Mouse (Mus musculus) lung, adult 18-20 months (tissue): ENCODE data around the gene Prkra.
"Not testable (repeated sequence)": the region's sequence is repeated elsewhere in the genome, so short reads cannot be mapped to it uniquely, and the experiment has no call there.

Experiments
- DNase-seq, 2 experiments: peaks; one replicate each; pipeline ENCODE4 v3.0.0; 2022; ENCODE audit warnings: mixed read lengths in 2 of 2

The Prkra gene

DNA sequence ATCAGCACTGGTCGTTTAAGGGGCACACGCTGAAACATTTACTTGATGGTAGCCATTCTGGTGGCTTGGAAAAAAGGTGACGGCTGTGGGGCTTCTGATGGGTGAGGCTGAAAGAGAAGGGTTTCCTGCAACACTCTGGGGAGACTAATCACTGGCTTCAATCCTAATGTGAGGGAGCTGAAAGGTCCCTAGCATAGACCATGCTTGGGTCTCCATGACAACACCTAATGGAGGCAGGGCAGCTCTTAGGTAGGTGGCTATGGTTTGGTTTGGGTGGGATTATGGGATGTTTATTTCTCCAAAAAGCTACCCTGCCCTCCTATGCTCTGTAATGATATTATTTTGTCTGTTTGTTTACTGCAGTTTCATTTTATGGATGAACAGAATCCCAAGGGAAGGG, 7.6 kb upstream of the Prkra start:
- no peak for DNase-seq

DNA sequence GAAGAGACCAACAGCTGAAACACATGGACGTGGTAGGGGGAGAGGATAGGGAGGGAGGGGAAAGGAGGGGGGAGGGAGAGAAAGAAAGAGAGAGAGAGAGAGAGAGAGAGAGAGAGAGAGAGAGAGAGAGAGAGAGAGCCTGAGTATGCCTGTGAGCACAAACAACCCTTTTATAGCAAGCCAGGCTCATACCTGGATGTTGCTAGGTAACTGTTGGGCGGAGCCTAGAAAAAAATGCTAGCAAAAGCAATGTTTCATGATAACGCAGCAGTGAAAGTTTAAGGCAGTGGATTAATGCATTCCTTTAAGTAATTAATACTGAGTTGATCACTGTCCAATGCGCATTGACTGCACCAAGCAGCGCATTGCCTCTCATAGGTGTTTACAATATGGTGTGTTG, 6.8 kb upstream of the Prkra start:
- DNase-seq: peak in 1 of 2 experiments; percentile 34

DNA sequence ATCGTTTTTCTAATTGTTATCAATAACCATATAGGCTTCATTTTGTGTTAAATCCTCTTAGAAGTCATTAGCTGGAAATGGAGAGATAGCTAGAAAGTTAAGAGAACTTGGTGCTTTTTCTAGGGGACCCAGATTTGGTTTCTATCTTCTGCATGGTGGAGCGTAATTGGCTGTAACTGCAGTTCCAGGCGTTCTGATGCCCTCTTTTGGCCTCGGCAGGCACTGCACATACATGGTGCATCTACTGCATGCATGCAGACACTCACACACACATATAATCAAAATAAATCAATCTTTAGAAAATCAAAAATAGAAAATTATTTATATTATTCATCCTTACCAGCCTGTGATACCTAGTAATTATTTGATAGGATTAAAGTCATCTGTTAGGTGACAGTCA, 5.3 kb upstream of the Prkra start:
- DNase-seq: no peak

DNA sequence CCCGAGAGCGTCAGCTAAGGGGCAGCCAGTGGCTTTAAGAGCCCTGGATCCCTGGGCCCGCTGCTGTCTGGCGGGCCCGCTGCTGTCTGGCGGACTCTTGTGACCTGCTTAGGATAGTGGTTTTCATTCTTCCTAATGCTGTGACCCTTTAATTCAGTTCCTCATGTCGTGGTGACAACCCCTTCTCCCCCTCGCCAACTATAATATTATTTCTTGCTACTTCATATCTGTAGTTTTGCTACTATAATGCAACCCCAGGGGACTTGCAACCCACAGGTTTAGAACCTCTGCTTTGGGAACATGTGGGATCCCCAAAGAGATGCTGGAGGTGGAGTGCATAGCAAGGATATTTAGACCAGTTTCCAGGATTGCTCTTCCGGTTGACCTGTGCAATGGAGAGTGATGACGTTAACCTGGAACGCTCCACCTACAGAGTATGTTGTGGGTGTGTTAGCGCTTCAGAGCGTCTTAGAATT, 889 bp upstream of the Prkra start:
- peak; percentile 21 to 51 for DNase-seq

DNA sequence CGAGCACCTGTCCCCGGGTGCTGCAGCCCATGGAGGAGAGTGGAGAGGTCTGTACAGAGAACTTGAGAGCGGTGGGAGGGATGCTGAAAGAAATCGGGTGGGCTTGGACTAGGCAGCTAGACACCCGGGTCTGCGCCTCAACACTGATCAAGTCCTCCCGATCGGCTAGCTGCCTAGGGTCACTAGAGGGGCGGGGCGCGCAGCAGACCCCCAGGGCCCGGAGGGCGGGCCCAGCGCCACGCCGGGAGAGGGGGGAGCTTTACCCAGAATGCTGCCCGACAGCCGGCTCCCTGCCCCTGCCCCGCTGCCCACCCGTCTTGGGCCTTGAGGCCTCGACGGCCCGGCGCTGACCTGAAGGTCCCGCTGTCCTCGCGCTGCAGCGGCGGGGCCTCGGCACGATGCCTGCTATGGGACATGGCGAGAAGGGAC, 360 bp downstream of the Prkra start:
- DNase-seq: no peak

DNA sequence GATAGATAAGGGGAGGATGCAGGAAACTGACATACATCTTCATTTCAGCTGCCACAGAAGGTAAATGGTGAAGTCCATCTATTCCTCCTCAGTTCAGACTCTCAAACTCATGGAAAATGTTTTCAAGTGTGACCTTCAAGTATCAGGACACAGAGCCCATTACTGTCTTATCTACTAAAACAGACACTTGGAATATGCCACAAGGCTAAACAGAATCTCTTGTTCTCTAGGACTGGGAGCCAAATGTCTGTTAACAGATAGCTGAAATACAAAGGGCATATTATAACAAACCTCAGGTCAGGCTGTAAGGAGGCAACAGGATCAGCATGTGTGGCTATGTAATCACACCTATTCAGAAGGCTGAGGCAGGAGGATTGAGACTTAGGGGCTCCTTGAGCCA, 4.0 kb downstream of the Prkra start:
- no peak for DNase-seq

DNA sequence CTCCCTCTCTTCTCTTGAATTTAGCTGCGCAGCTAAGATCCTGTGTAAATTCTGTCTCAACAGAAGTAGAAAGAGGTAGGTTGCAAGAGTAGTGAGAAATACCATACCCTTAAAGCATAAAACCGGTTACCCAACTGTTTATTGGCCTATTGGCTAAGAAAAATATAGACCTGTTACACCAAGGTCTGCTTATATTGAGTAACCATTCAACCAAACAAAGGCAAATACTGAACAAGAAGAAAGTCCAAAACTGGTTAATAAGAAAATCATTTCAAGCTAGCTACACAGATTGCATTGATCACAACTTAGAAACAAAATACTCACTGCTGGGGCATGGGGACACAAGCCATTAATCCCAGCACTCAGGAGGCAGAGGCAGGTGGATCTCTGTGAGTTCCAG, 8.2 kb downstream of the Prkra start:
- DNase-seq: no peak

DNA sequence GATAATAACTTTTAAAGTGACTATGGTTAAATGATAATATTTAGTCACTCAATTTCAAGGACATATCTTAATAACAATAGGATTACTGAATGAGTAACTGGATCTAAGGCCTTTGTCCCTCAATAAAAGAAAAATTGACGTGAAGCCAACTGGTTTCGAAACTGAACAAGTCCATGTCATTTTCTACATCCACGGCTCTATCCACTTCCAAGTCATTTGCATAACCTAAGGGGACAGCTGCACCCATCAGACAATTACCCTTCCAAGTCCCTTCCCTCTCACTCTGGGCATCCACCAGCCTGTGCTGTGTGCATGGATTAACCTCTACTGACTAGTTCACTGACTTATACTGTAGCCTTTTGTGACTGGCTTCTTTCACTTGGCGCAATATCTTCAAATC, 16.2 kb downstream of the Prkra start:
- no peak for DNase-seq

DNA sequence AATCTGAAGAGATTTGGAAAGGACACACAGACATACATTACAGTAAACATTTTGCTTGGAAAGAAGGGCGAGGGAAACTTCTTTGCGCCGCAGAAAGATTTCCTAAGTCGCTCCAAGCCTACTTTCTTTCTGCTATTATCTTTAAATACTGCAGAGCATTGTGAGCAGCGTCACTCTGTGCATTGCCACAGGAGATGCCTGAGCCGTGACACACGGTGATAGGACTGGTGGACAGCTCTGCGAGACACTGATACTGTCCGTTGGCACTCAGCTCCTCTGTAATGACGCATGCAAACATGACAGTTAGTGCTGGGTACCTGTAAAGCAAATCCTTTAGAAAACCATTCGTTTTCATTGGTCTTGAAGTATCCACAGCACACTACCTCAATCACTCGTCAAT, 17.5 kb downstream of the Prkra start:
- no peak for DNase-seq

DNA sequence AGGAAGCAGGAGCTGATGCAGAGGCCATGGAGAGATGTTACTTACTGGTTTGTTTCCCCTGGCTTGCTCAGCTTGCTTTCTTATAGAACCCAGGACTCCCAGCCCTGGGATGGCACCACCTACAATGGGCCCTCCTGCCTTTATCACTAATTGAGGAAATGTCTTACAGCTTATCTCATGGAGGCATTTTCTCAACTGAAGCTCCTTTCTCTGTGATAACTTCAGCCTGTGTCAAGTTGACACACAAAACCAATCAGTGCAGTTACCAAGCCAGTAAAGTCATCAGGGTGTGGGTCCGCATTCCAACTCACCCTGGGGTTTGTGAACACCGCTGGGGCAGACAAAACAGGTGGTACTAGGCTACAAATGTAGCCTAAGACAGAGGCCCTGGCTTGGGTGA, 25.5 kb downstream of the Prkra start:
- DNase-seq: not testable (repeated sequence)

DNA sequence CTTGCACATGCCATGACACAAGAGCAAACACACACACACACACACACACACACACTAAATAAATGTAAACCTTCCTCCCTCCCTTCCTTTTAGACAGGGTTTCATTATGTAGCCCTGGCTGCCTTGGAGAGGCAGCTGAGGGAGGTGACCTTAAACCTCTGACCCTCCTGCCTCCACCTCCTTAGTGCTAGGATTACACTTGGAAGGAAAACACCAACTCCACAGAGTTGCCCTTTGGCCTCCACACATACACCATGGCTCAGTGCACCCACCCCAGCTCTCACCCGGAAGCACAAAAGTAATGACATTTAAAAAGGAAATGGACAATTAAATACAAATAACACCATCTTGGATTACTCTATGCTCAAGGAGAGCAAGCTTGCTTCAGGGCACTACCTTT, 26.1 kb downstream of the Prkra start:
- no peak for DNase-seq

DNA sequence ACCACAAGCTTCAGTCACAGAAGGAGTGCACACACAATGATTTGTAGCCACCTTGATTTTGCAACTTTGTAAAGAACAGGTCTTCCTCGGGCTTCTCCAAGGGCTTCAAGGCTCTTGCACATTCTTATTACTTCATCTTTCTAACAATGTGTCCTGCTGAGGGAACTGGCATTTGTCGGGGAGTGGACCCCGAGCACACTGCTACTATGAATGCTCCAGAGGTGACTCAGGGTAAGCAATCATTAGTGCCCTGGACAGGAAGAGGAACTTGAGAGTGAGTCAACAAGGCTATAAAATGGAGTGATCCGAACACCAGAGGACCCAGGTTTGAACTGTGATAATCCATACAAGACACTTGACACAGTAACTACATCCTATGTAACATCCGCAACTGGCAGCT, 27.6 kb downstream of the Prkra start:
- no peak for DNase-seq

DNA sequence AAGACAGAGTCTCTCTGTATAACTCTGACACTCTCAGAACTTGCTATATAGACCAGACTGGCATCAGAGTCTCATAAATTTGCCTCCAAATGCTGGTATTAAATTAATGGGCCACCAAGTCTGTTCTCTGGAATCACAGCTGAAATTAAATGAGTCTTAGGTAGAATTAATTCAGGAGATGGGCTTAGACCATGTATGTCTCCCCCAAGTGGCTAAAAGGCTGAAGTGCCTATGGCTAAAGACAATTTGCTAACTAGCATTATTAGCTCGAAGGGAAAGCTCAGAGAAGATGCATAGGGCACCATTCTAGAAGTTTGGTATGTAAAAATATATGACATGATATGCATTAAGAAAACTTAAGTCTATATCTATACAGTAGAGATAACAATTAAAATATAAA, 29.7 kb downstream of the Prkra start:
- DNase-seq: peak in 1 of 2 experiments; percentile 18

DNA sequence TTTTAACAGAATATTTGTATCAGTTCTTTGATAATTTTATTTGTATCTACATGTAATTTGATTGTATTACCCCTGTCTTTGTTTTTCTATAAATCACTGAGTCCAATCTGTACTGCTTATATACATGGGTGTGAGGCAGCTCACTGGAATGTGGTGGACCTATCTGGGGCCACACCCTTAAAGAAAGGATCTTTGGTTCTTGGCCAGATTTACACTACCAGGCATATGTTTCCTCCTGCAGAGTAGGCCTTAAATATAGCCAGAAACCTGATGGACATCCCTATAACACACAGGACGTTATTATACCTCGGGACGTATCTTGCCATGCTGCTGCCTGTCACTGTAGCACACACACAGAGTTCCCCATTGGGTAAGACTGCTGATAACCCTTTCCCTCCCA, 35.8 kb downstream of the Prkra start:
- no peak for DNase-seq

DNA sequence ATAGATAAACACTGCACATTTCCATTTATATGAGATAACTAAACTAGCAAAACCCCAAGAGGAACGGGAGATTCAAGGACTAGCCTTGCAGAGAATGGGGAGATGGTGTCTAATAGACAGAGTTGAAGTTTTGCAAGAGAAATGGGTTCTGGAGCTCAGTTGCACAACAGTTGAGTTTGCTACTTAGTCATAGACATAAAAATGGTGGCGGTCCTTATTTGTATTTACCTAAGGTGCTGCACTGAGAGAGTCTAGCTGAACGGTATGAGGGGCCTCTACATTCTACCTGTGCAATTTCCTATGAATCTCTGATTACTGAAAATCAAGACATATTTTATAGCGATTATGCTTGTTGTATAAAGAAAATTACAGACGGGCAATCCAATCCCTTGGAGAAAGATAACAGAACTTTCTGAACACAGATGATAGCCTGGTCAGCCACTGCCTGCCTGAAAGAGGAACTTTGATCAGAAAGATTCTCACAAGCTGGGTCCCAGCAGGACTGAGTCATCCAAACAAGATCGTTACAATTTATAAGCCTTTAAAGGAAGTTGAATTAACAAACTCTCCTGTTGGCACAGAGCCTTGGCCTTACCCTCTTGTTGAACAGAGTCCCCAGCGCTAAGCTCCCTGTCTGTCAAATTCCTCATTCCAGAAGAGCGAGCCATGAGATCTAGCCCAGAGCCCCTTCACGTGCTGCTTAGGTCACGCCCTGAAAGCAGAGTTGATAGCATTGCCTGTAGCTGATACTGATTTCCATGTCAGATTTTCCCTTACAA, 37.3 kb downstream of the Prkra start:
- DNase-seq: peak in 1 of 2 experiments; percentile 13

DNA sequence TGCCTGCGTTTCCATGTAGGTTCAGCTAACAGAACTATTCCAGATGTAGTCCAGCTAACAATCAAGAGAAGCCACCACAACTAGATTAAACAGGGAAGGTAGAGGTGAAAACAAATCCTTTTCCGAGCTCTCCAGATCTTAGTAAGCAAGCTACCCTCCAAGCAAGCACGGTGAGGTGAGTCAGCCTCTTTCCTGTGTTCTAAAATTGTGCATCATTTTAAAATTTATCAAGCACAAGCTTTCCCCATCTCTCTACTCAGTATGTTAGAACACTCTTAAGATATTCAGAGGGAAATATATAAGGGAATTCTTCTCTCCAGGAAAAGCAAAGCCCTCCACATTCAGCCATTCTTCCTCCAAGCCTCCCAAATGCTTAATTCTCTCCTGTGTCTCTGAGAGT, 41.1 kb downstream of the Prkra start:
- no peak for DNase-seq

DNA sequence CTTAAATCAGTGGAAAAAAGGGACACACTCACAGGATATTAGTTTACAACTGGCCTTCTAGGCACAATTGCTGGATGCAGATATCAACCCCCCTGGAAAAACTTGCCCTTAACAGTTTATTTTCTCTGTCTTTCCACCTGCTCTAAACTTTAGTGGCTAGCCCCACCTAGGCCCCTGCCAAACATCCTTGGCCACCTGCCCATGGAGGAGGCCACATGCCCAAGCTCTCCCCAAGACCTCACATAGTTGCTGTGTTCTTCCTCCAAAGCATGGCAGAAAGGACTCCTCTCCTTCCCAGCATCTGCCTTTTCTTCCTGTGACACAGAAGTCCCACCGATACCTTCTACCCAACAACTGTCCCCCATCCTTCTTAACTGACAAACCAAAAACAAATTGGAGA, 45.6 kb downstream of the Prkra start:
- DNase-seq: no peak

DNA sequence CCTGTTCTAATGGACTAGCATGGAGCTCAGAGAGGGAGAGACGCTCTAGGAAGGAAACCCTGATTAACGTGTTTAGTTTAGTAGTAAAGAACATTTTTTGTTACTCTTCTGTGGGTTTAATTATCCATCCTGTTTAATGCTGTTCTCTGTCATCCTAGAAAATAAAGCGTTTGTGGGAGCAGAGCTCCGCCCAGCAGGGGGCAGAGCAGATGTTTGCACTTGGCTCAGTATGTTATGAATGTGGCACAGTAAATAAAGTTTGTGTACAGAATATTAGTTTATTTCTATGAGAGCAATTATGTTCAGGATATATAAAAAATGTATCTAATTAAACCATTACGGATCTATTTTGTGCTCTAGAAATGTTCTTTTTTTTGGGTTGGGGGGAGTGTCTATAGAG, 48.6 kb downstream of the Prkra start:
- DNase-seq: peak in 1 of 2 experiments; percentile 15

DNA sequence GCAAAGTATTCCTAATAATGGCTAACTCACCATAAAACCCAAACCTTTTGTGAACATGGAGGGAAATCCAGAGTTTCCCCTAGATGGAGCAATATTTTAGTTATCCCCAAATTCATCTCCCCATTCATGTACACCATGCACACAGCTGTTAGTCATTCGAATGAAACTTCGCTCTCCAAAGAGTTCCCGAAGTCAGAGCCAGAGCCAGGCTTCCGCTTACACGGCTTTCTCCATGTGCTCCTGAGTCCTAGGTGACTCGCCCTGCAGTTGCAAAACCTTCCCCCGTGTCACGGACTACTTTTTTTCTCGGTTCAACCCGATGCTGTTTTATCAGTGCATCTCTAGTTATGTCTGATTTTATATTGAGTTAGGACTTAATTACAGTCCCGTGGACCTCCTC, 50.3 kb downstream of the Prkra start:
- DNase-seq: no peak

DNA sequence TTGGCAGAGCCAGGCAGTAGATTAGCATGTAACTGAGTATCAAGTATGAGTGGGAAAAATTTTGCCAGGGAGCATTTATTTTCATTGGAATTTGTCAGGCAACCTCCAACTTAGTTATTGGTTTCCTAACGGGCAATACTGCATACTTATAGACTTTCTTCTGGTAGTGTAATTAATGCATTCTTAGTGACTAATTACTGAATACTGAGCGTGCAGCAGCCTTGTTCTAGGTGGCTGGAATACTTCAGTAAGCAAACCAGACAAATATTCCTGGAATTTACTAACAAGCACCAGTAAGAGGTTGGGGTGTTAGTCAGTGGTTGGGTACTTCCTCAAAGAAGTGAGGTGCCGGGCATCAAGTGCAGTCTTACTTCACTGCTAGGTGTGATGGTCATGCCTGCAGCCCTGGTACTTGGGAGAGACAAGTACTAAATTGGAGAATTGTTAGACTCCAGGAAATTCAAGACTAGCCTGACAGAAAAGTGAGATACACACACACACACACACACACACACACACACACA, 55.4 kb downstream of the Prkra start:
- DNase-seq: peak; percentile 55 to 69

DNA sequence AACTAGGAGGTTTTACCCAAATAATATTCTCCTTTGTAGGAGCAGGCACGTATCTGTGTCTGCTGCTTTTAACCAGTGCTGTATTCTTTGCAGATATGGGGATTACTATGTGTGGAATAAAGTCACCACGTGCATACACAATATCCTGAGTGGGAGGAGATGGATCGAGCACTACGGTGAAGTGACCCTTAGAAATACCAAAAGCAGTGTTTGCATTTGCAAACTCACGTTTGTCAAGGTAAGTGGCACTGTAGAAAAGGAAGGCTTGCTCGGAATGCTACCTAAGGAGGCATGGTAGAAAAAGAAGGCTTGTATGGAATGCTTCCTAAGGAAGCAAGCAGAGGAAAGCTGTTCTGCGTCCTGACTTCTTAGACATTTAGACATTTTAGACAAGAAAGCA, 57.6 kb downstream of the Prkra start:
- peak; percentile 33 to 58 for DNase-seq

DNA sequence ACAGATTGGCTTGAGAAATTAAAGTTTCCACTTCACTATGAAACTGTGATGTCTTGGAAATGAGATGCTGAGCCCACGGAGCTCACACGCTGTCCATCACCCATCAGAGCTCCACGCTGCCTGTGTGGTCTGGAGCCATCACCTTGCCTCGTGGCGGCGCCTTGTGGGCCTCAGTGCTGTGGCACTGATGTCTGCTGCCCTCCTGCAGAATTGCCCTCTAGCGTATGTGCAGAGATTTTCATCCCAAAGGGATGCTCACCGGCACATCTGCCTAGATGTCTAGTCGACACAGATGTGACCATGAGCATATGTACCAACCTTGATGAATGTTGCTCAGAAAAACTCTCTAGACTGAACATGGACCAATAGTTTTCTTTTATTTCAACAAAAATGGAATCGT, 60.9 kb downstream of the Prkra start:
- no peak for DNase-seq

DNA sequence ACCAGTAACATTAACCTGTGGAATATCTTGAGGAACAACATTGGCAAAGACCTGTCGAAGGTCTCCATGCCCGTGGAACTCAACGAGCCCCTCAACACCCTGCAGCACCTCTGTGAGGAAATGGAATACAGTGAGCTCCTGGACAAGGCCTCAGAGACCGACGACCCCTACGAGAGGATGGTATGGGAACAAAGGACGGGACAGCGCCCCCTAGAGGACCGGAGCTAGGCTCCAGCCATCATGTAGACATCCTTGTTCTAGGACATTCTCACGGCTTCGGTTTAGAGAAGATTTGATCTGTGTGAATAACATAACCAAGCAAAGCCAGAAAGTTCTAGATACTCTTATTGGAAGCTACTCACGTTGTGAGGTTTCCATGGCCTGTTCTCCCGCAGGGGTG, 62.7 kb downstream of the Prkra start:
- DNase-seq: no peak
